Mouse (Mus musculus): ENCODE measurements around the gene Slc25a11. TPM values are rescaled to one million over a fixed set of nuclear protein-coding genes. Genes with fewer than 3 reads are reported as not detected.

Gene Slc25a11
- polyA plus RNA-seq, 1 experiment from 2014 or later = 143 TPM

- peak within 1 kb of the TSS; percentile 100 for H3K4me3 ChIP-seq (ENCODE audit: low read depth, low read length)
- H3K4me1 ChIP-seq (ENCODE audit: insufficient read depth) = peaks cover 52% of the 10 kb centered on the region
- no peak for TF ChIP-seq CTCF (IDR thresholded peaks at IDR 0.05; ENCODE audit: low read depth)
- TF ChIP-seq EP300 (IDR thresholded peaks at IDR 0.05; ENCODE audit: low read depth) = 0 out of 2 replicates have a peak, but pooled peaks have one; percentile 35
- no peaks in the 10 kb centered on the region for H3K9me3 ChIP-seq (ENCODE audit: low read length)
- H3K27ac ChIP-seq (ENCODE audit: low read depth) = peak within 1 kb of the TSS; percentile 99
- H3K9ac ChIP-seq (replicated peaks) = peak within 1 kb of the TSS; percentile 100
- DNase-seq = peak; percentile 90
- no peaks in the 10 kb centered on the region for H3K27me3 ChIP-seq (ENCODE audit: insufficient read depth, low read length)
- ATAC-seq = peak; percentile 58
- H3K4me2 ChIP-seq (ENCODE audit: low read depth, low read length) = peak within 1 kb of the TSS; percentile 96
- peaks cover 33% of the 10 kb centered on the region for H3K36me3 ChIP-seq (replicated peaks; ENCODE audit: insufficient read depth, low read length)
- under 1% methylated on average over 54 of the region's 61 CpGs for WGBS (ENCODE audit: insufficient replicate concordance)
Measured at GRCm38 (mm10) chr11:70654198-70654922, 7.1 kb upstream of the Slc25a11 start, which contains the start of gene Pfn1. Gene Pfn1 (minus strand): TSS chr11:70654644.

- Histone ChIP-seq H3K27ac (ENCODE audit: low read depth) (peak overlapping the region; percentile 99), H3K4me2 (ENCODE audit: low read depth, low read length) (peak overlapping the region; percentile 96), H3K9ac (replicated peaks) (peak overlapping the region; percentile 100), H3K9me3 (ENCODE audit: low read length) (no peaks in the 10 kb centered on the region), H3K27me3 (ENCODE audit: insufficient read depth, low read length) (no peaks in the 10 kb centered on the region), H3K4me3 (ENCODE audit: low read depth, low read length) (peak overlapping the region; percentile 100), H3K4me1 (ENCODE audit: insufficient read depth) (peaks cover 57% of the 10 kb centered on the region), H3K36me3 (replicated peaks; ENCODE audit: insufficient read depth, low read length) (peaks cover 38% of the 10 kb centered on the region)
- ATAC-seq (peak; percentile 65), DNase-seq (peak; percentile 86)
- TF ChIP-seq EP300 (IDR thresholded peaks at IDR 0.05; ENCODE audit: low read depth) = no peak; the same call in 1 of the 2 replicates
- no peak for TF ChIP-seq CTCF (IDR thresholded peaks at IDR 0.05; ENCODE audit: low read depth)
- under 1% methylated on average over 53 of the region's 63 CpGs for WGBS (ENCODE audit: insufficient replicate concordance)
Measured at GRCm38 (mm10) chr11:70653345-70654197, 6.3 kb upstream of the Slc25a11 start.

GRCm38 (mm10) chr11:70652884-70653344 lies 5.6 kb upstream of the Slc25a11 start:
- peak overlapping the region; percentile 100 for H3K9ac ChIP-seq (replicated peaks)
- WGBS (ENCODE audit: insufficient replicate concordance) = 20% methylated on average over 6 of the region's 6 CpGs
- no peak for TF ChIP-seq EP300 (IDR thresholded peaks at IDR 0.05; ENCODE audit: low read depth)
- TF ChIP-seq CTCF (IDR thresholded peaks at IDR 0.05; ENCODE audit: low read depth) = no peak
- peak overlapping the region; percentile 99 for H3K27ac ChIP-seq (ENCODE audit: low read depth)
- ATAC-seq = no peak
- no peaks in the 10 kb centered on the region for H3K27me3 ChIP-seq (ENCODE audit: insufficient read depth, low read length)
- H3K4me2 ChIP-seq (ENCODE audit: low read depth, low read length) = peak overlapping the region; percentile 96
- DNase-seq = no peak
- H3K9me3 ChIP-seq (ENCODE audit: low read length) = no peaks in the 10 kb centered on the region
- H3K4me3 ChIP-seq (ENCODE audit: low read depth, low read length) = peak overlapping the region; percentile 100
- peaks cover 38% of the 10 kb centered on the region for H3K36me3 ChIP-seq (replicated peaks; ENCODE audit: insufficient read depth, low read length)
- H3K4me1 ChIP-seq (ENCODE audit: insufficient read depth) = peaks cover 60% of the 10 kb centered on the region

- Histone ChIP-seq H3K4me2 (ENCODE audit: low read depth, low read length) (peak overlapping the region; percentile 96), H3K27ac (ENCODE audit: low read depth) (peak overlapping the region; percentile 99), H3K27me3 (ENCODE audit: insufficient read depth, low read length) (no peaks in the 10 kb centered on the region), H3K36me3 (replicated peaks; ENCODE audit: insufficient read depth, low read length) (peaks cover 38% of the 10 kb centered on the region), H3K4me1 (ENCODE audit: insufficient read depth) (peaks cover 59% of the 10 kb centered on the region), H3K4me3 (ENCODE audit: low read depth, low read length) (peak overlapping the region; percentile 100), H3K9me3 (ENCODE audit: low read length) (no peaks in the 10 kb centered on the region), H3K9ac (replicated peaks) (peak overlapping the region; percentile 100)
- no peak for ATAC-seq
- peak; percentile 53 for DNase-seq
- 26% methylated on average over 12 of the region's 12 CpGs for WGBS (ENCODE audit: insufficient replicate concordance)
- no peak for TF ChIP-seq CTCF (IDR thresholded peaks at IDR 0.05; ENCODE audit: low read depth)
- TF ChIP-seq EP300 (IDR thresholded peaks at IDR 0.05; ENCODE audit: low read depth) = no peak
Measured at GRCm38 (mm10) chr11:70652029-70652883, 5.0 kb upstream of the Slc25a11 start.

- TF ChIP-seq CTCF (IDR thresholded peaks at IDR 0.05; ENCODE audit: low read depth) (no peak), EP300 (IDR thresholded peaks at IDR 0.05; ENCODE audit: low read depth) (no peak)
- H3K36me3 ChIP-seq (replicated peaks; ENCODE audit: insufficient read depth, low read length) = peaks cover 38% of the 10 kb centered on the region
- DNase-seq (no peak), ATAC-seq (no peak)
- H3K4me2 ChIP-seq (ENCODE audit: low read depth, low read length) = peak overlapping the region; percentile 96
- H3K4me1 ChIP-seq (ENCODE audit: insufficient read depth) = peaks cover 52% of the 10 kb centered on the region
- peak overlapping the region; percentile 99 for H3K27ac ChIP-seq (ENCODE audit: low read depth)
- no peaks in the 10 kb centered on the region for H3K9me3 ChIP-seq (ENCODE audit: low read length)
- H3K4me3 ChIP-seq (ENCODE audit: low read depth, low read length) = peak overlapping the region; percentile 100; the same call in 1 of the 2 replicates
- 0 out of 2 replicates have a peak overlapping the region, but pooled peaks have one; percentile 100 for H3K9ac ChIP-seq (replicated peaks)
- H3K27me3 ChIP-seq (ENCODE audit: insufficient read depth, low read length) = no peaks in the 10 kb centered on the region
- 52% methylated on average over 2 of the region's 2 CpGs for WGBS (ENCODE audit: insufficient replicate concordance)
Measured at GRCm38 (mm10) chr11:70651391-70651790, 4.1 kb upstream of the Slc25a11 start.

Data from liver, postnatal 0 days (tissue).